ENCODE assay signal across 11 mouse cellular contexts in the genomic region with DNA sequence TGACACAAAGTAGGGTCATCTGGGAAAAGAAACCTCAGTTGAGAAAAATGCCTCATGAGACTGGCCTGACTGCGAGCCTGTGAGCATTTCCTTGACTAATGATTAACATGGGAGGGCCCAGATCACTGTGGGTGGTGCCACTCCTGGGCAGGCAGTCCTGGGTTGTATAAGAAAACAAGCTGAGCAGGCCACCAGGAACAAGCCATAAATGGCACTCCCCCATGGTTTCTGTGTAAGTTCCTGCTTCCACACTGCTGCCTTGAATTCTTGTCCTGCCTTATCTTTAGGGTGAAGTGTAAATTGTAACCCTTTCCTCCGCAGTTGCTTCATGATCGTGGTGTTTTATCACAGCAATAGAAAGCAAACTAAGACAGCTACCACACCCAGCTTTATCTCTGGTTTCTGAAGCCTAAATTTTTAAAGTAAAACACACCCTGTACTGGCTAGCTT. TPM values are rescaled to one million over a fixed set of nuclear protein-coding genes. Genes with fewer than 3 reads are reported as not detected.
DNase-seq lines count a peak whose midpoint lies in the region; ATAC-seq lines count a peak whose summit lies in the region.
"Had no signal": no experiment of that assay in that cellular context is flagged by ENCODE, and none has a peak within 500 bp of the region (broad histone marks: within the 10 kb centered on the region; RNA-seq: fewer than 3 reads in every experiment).

No protein-coding gene starts in this region.

- peak; percentile 74 for ATAC-seq in erythroid progenitor cell, adult 5-6 weeks (replicated peaks; ENCODE audit: low FRiP score, poor library complexity, severe bottlenecking)
- ATAC-seq in liver, embryonic 11.5 days (replicated peaks; ENCODE audit: low FRiP score): peak; percentile 75

- H3K4me3 ChIP-seq in liver, embryonic 11.5 days (ENCODE audit: low read depth, low read length): no peak overlapping the region
- H3K4me3 ChIP-seq: hindbrain, embryonic 13.5 days; midbrain, embryonic 10.5 days had no signal

- H3K27me3 ChIP-seq in liver, embryonic 11.5 days (replicated peaks; ENCODE audit: control insufficient read depth, insufficient read depth, low read length): no peaks in the 10 kb centered on the region

- H3K9ac ChIP-seq in liver, embryonic 11.5 days (ENCODE audit: low read depth, low read length): peak overlapping the region; percentile 54; the same call in 1 of the 2 replicates
- H3K9ac ChIP-seq: hindbrain, embryonic 13.5 days had no signal

- no peaks in the 10 kb centered on the region for H3K9me3 ChIP-seq in liver, embryonic 11.5 days (ENCODE audit: control insufficient read depth, low read length)
- H3K9me3 ChIP-seq: hindbrain, embryonic 13.5 days; midbrain, embryonic 10.5 days had no signal

- peak overlapping the region; percentile 98 for H3K27ac ChIP-seq in liver, embryonic 11.5 days (ENCODE audit: low read depth, low read length)
- H3K27ac ChIP-seq: hindbrain, embryonic 13.5 days; midbrain, embryonic 10.5 days had no signal

- DNase-seq in heart, adult 11 months: peak; percentile 90
- no peak for DNase-seq in heart, postnatal 10 days
- peak; percentile 48 for DNase-seq in liver, embryonic 11.5 days (ENCODE audit: low spot score)
- peak; percentile 55 to 62 for DNase-seq in spleen, postnatal 10 days (ENCODE audit: low spot score in 2 of 2)
- DNase-seq in frontal cortex, postnatal 36 days (ENCODE audit: low spot score in 2 of 2): no peak
- no peak for DNase-seq in left cerebral cortex, adult 18-20 months (ENCODE audit: low spot score in 2 of 2)
- DNase-seq in thymus, adult 18-20 months: no peak
- DNase-seq: B cell, adult 2 months had no signal

- peak overlapping the region; percentile 64 for H3K4me2 ChIP-seq in liver, embryonic 11.5 days
- H3K4me2 ChIP-seq: hindbrain, embryonic 13.5 days had no signal

- no peaks in the 10 kb centered on the region for H3K36me3 ChIP-seq in liver, embryonic 11.5 days (ENCODE audit: control insufficient read depth, insufficient read depth, low read length)
- H3K36me3 ChIP-seq: hindbrain, embryonic 13.5 days; midbrain, embryonic 10.5 days had no signal

- WGBS in liver, embryonic 11.5 days: 5% methylated on average over 3 of the region's 3 CpGs

- peaks cover 25% of the 10 kb centered on the region for H3K4me1 ChIP-seq in liver, embryonic 11.5 days (replicated peaks; ENCODE audit: control insufficient read depth, insufficient read depth, low read length)

- intact Hi-C loops in heart, postnatal 10 days (cut with DNase I): no loop called here

RNA-seq across cellular contexts. Expression of gene Myo1d, which starts 4.5 kb away (rescaled TPM):
- total RNA-seq in heart, postnatal 10 days (2021): 10 to 100 TPM; 17.6 to 19.0 TPM
- 33.2 and 40.7 TPM in 2 replicates for total RNA-seq in erythroid progenitor cell, adult 5-6 weeks (2015; ENCODE audit: low replicate concordance)
- 21.6 and 26.4 TPM in 2 replicates for total RNA-seq in erythroid progenitor cell, adult 5-6 weeks (2017; ENCODE audit: low replicate concordance)
- polyA plus RNA-seq in liver, embryonic 11.5 days (2014; fragmentation: Nextera tagmentation; extraction: Ambion mirVana): 9.3 TPM in 2 replicates
- total RNA-seq in left cerebral cortex, adult 18-20 months (2021): 1 to 10 TPM; 6.4 to 7.8 TPM

RNA-seq across cellular contexts. Expression of gene Tmem98, which starts 25.7 kb away (rescaled TPM):
- 10 to 100 TPM; 29.7 to 36.6 TPM for total RNA-seq in heart, postnatal 10 days (2021)
- 3.6 TPM in 1 of 2 replicates, not detected in the other for total RNA-seq in erythroid progenitor cell, adult 5-6 weeks (2015; ENCODE audit: low replicate concordance)
- total RNA-seq in erythroid progenitor cell, adult 5-6 weeks (2017; ENCODE audit: low replicate concordance): not detected in 2 replicates
- polyA plus RNA-seq in liver, embryonic 11.5 days (2014; fragmentation: Nextera tagmentation; extraction: Ambion mirVana): 49.0 and 52.3 TPM in 2 replicates
- 1 to 10 TPM; 6.3 to 7.5 TPM for total RNA-seq in left cerebral cortex, adult 18-20 months (2021)

Comparison
In these comparisons a context has a peak if more than half of its experiments do, and no peak if none do; other contexts are left out.
1. DNase-seq: peak in heart, adult 11 months (single experiment), liver, embryonic 11.5 days (single experiment) and spleen, postnatal 10 days (2 of 2); none in heart, postnatal 10 days (0 of 2), frontal cortex, postnatal 36 days (0 of 2), left cerebral cortex, adult 18-20 months (0 of 2) and thymus, adult 18-20 months (0 of 2).